Mouse (Mus musculus) CH12.LX (cell line): ENCODE data around the gene Bcr. TPM values are rescaled to one million over a fixed set of nuclear protein-coding genes. Genes with fewer than 3 reads are reported as not detected.

Experiments used
- DNase-seq: peaks from one replicate; pipeline ENCODE4 v3.0.0-alpha.2; 2013; ENCODE audit errors: extremely low read depth
- H3K27ac ChIP-seq: 2 replicates; pipeline ENCODE4 v1.5.1; 2012; ENCODE audit warnings: low read depth, mild to moderate bottlenecking, control low read depth, moderate library complexity; ENCODE audit not compliant: insufficient read depth
- H3K27me3 ChIP-seq: replicated peaks from 2 replicates; pipeline ENCODE3; 2012; ENCODE audit warnings: inconsistent platforms
- H3K36me3 ChIP-seq, 2 experiments: replicated peaks in 1 of 2; 2 replicates each; pipeline versions ENCODE3 to v1.6.1; 2012; ENCODE audit warnings: inconsistent platforms in 1 of 2, low read length in 1 of 2, mild to moderate bottlenecking in 1 of 2, mixed read lengths in 1 of 2, moderate library complexity in 1 of 2; ENCODE audit not compliant: control insufficient read depth in 1 of 2, insufficient read depth in 1 of 2
- H3K4me1 ChIP-seq, 2 experiments: 2 replicates each; pipeline ENCODE4 v1.6.1; 2012; ENCODE audit warnings: inconsistent platforms in 1 of 2, moderate library complexity in 1 of 2; ENCODE audit not compliant: insufficient read depth in 2 of 2, control insufficient read depth in 1 of 2
- H3K4me2 ChIP-seq: 2 replicates; pipeline ENCODE4 v1.6.1; 2012; ENCODE audit warnings: low read depth, mild to moderate bottlenecking, control low read depth; ENCODE audit not compliant: poor library complexity, insufficient read depth, severe bottlenecking
- H3K4me3 ChIP-seq, 3 experiments: fragments of 150-350 bp in 1 of 3; sonication (generic) in 1 of 3; replicated peaks in 1 of 3; 2 replicates each; pipeline versions ENCODE3 to v1.5.1; 2011 to 2012; ENCODE audit warnings: low read depth in 2 of 3, low read length in 2 of 3, mild to moderate bottlenecking in 2 of 3, moderate library complexity in 2 of 3, control low read depth in 1 of 3, improper control_type of control experiment in 1 of 3, inconsistent platforms in 1 of 3, mixed read lengths in 1 of 3; ENCODE audit not compliant: poor library complexity in 1 of 3
- H3K79me2 ChIP-seq: replicated peaks from 2 replicates; pipeline ENCODE4 v1.6.1; 2012; ENCODE audit warnings: mild to moderate bottlenecking, moderate library complexity; ENCODE audit not compliant: control insufficient read depth, poor library complexity, insufficient read depth, severe bottlenecking; ENCODE audit errors: extremely low read depth
- H3K9ac ChIP-seq: 2 replicates; pipeline ENCODE4 v1.6.1; 2012; ENCODE audit warnings: low read depth, mild to moderate bottlenecking, control low read depth, moderate library complexity; ENCODE audit not compliant: insufficient read depth
- H3K9me3 ChIP-seq: replicated peaks from 2 replicates; pipeline ENCODE3; 2012; ENCODE audit warnings: low read length, inconsistent platforms, mixed read lengths
- CHD2 ChIP-seq: IDR thresholded peaks from 2 replicates; pipeline ENCODE4 v1.6.1; 2011; ENCODE audit warnings: low read length, improper control_type of control experiment
- E2F4 ChIP-seq: IDR thresholded peaks from 2 replicates; pipeline ENCODE4 v1.6.1; 2011; ENCODE audit warnings: low read depth, low read length, improper control_type of control experiment; ENCODE audit not compliant: insufficient replicate concordance
- ELF1 ChIP-seq: IDR thresholded peaks from 2 replicates; pipeline ENCODE4 v1.6.1; 2014; ENCODE audit warnings: low read depth, mild to moderate bottlenecking, inconsistent platforms, low read length, improper control_type of control experiment
- EP300 ChIP-seq: IDR thresholded peaks from 2 replicates; pipeline ENCODE4 v1.6.1; 2011; ENCODE audit warnings: low read length, improper control_type of control experiment
- ETS1 ChIP-seq: conservative IDR thresholded peaks from 2 replicates; pipeline ENCODE4 v1.6.1; 2012; ENCODE audit warnings: low read depth, mild to moderate bottlenecking, inconsistent platforms, low read length, improper control_type of control experiment, moderate library complexity
- GABPA ChIP-seq: IDR thresholded peaks from 2 replicates; pipeline ENCODE4 v1.6.1; 2012; ENCODE audit warnings: low read depth, low read length, improper control_type of control experiment, inconsistent platforms; ENCODE audit not compliant: insufficient replicate concordance
- JUN ChIP-seq: IDR thresholded peaks from 2 replicates; pipeline ENCODE4 v1.6.1; 2011; ENCODE audit warnings: low read depth, mild to moderate bottlenecking, low read length, improper control_type of control experiment, moderate library complexity; ENCODE audit not compliant: insufficient read depth
- KAT2A ChIP-seq: IDR thresholded peaks from 2 replicates; pipeline ENCODE4 v1.6.1; 2012; ENCODE audit warnings: low read length, improper control_type of control experiment, inconsistent platforms; ENCODE audit not compliant: insufficient replicate concordance
- MAX ChIP-seq: IDR thresholded peaks from 2 replicates; pipeline ENCODE4 v1.6.1; 2011; ENCODE audit warnings: low read length, improper control_type of control experiment
- MAZ ChIP-seq: IDR thresholded peaks from 2 replicates; pipeline ENCODE4 v1.6.1; 2012; ENCODE audit warnings: low read depth, mild to moderate bottlenecking, inconsistent platforms, low read length, improper control_type of control experiment, moderate library complexity
- MYC ChIP-seq: IDR thresholded peaks from 2 replicates; pipeline ENCODE4 v1.6.1; 2011; ENCODE audit warnings: low read depth, mild to moderate bottlenecking, improper control_type of control experiment, low read length
- NRF1 ChIP-seq: IDR thresholded peaks from 2 replicates; pipeline ENCODE4 v1.6.1; 2014; ENCODE audit warnings: low read depth, mild to moderate bottlenecking, inconsistent platforms, low read length, improper control_type of control experiment, moderate library complexity
- POLR2AphosphoS2 ChIP-seq: IDR thresholded peaks from 2 replicates; pipeline ENCODE4 v1.6.1; 2011; ENCODE audit warnings: low read depth, low read length, improper control_type of control experiment
- RAD21 ChIP-seq: IDR thresholded peaks from 2 replicates; pipeline ENCODE4 v1.6.1; 2011; ENCODE audit warnings: low read depth, mild to moderate bottlenecking, low read length, improper control_type of control experiment, moderate library complexity
- SMC3 ChIP-seq: IDR thresholded peaks from 2 replicates; pipeline ENCODE4 v1.6.1; 2011; ENCODE audit warnings: low read depth, low read length, improper control_type of control experiment
- TBP ChIP-seq: conservative IDR thresholded peaks from 2 replicates; pipeline ENCODE4 v1.6.1; 2011; ENCODE audit warnings: low read depth, low read length, improper control_type of control experiment
- USF2 ChIP-seq: conservative IDR thresholded peaks from 2 replicates; pipeline ENCODE4 v1.6.1; 2011; ENCODE audit warnings: low read depth, low read length, improper control_type of control experiment
- ZKSCAN1 ChIP-seq: IDR thresholded peaks from 2 replicates; pipeline ENCODE4 v1.6.1; 2012; ENCODE audit warnings: low read depth, inconsistent platforms, low read length, improper control_type of control experiment, borderline replicate concordance
- ZNF384 ChIP-seq: IDR thresholded peaks from 2 replicates; pipeline ENCODE4 v1.6.1; 2012; ENCODE audit warnings: low read depth, low read length, improper control_type of control experiment, inconsistent platforms
- dilution Hi-C: fragments of 300-500 bp; cut with MboI; formaldehyde crosslinking; loops from 2 replicates; pipeline ENCODE4 v1.14.3; 2020; ENCODE audit warnings: low sequenced_read_pairs; ENCODE audit not compliant: extremely low pct_unique_long_range_greater_than_20kb, extremely low pct_ligation_motif_present
- in situ Hi-C: fragments of 300-500 bp; cut with MboI; formaldehyde crosslinking; loops from 3 replicates; pipeline ENCODE4 v1.14.3; 2019; ENCODE audit warnings: low sequenced_read_pairs, low pct_ligation_motif_present, low pct_unique_long_range_greater_than_20kb, mixed read lengths
- polyA plus RNA-seq: library from polyadenylated mRNA; unstranded; fragments of >175 nt; gene quantifications from 2 replicates; pipeline ENCODE4 v1.2.1, GENCODE M21; 2012; ENCODE audit warnings: low read depth; ENCODE audit not compliant: insufficient read length
- total RNA-seq, 2 experiments: library from RNA; depleted of rRNA; stranded (reverse); fragments of 300-350 nt in 1 of 2; fragments of >200 nt in 1 of 2; gene quantifications; 2 replicates each; pipeline ENCODE4 v1.2.3; 2012 to 2014

The Bcr gene
- total and polyA plus RNA-seq, 3 experiments = 4.0 to 22.1 (median 20.0) TPM

GRCm38 (mm10) chr10:75111446-75112201, 51.2 kb downstream of the Bcr start:
- H3K4me1 ChIP-seq = peaks cover 19 to 51% of the 10 kb centered on the region in 2 experiments
- H3K9me3 ChIP-seq = no peaks in the 10 kb centered on the region

GRCm38 (mm10) chr10:75112405-75112804, 52.0 kb downstream of the Bcr start:
- Histone ChIP-seq H3K27ac (no peak overlapping the region), H3K9ac (no peak overlapping the region), H3K79me2 (no peaks in the 10 kb centered on the region), H3K4me1 (peaks cover 19 to 52% of the 10 kb centered on the region in 2 experiments), H3K9me3 (no peaks in the 10 kb centered on the region), H3K36me3 (peaks cover 0 to 33% of the 10 kb centered on the region in 2 experiments), H3K27me3 (no peaks in the 10 kb centered on the region), H3K4me3 (no peak overlapping the region), H3K4me2 (no peak overlapping the region)
- in situ Hi-C loops = no loop called here
- DNase-seq = no peak
- TF ChIP-seq EP300 (no peak), MYC (no peak), ELF1 (no peak), E2F4 (no peak), ETS1 (no peak), RAD21 (no peak), USF2 (no peak), GABPA (no peak), MAZ (no peak), ZKSCAN1 (no peak), POLR2AphosphoS2 (no peak), NRF1 (no peak), MAX (no peak), TBP (no peak), CHD2 (no peak), ZNF384 (no peak), KAT2A (no peak)
- dilution Hi-C loops = no loop called here

More at GRCm38 (mm10) chr10:75111446-75112201, 51.2 kb downstream of the Bcr start:
- Histone ChIP-seq H3K4me3 (no peak overlapping the region), H3K27ac (no peak overlapping the region), H3K79me2 (no peaks in the 10 kb centered on the region), H3K27me3 (no peaks in the 10 kb centered on the region), H3K36me3 (peaks cover 0 to 33% of the 10 kb centered on the region in 2 experiments), H3K4me2 (no peak overlapping the region), H3K9ac (no peak overlapping the region)
- DNase-seq = no peak
- dilution Hi-C loops (no loop called here), in situ Hi-C loops (no loop called here)
- TF ChIP-seq SMC3 (no peak), JUN (no peak)
